Mouse (Mus musculus) bone marrow, adult 2 months (tissue): Measurements from ENCODE around the gene Ilk.

Source experiments
- CTCF ChIP-seq: fragments of 200-500 bp; IDR thresholded peaks from 2 replicates; pipeline ENCODE4 v1.5.1; 2011; ENCODE audit warnings: low read length, control low read depth; ENCODE audit not compliant: control insufficient read depth, insufficient read depth
- POLR2A ChIP-seq: fragments of 200-500 bp; IDR thresholded peaks from 2 replicates; pipeline ENCODE4 v1.6.1; 2011; ENCODE audit warnings: low read depth, mild to moderate bottlenecking, control low read depth, low read length, borderline replicate concordance; ENCODE audit not compliant: control insufficient read depth

GRCm38 (mm10) chr7:105734826-105735225 is 1.6 kb upstream of the Ilk start:
- no peak for TF ChIP-seq CTCF
- no peak for TF ChIP-seq POLR2A
